Mouse (Mus musculus) E14TG2a.4 (cell line): ENCODE measurements at regions not wholly inside any gene's neighbourhood (a gene's known extent, or its start where the extent isn't known, plus 50 kb on each side); places are given as distances from the start of the nearest gene placed in this dataset.

ENCODE experiments used
- CTCF ChIP-seq: conservative IDR thresholded peaks from 2 replicates; pipeline ENCODE4 v1.5.1; 2014; ENCODE audit warnings: low read length
- POU5F1 ChIP-seq: IDR thresholded peaks from 2 replicates; pipeline ENCODE4 v1.6.1; 2014; ENCODE audit warnings: low read length, borderline replicate concordance

GRCm38 (mm10) chr3:9342167-9342566 lies 267.7 kb downstream of the Zfp704 start:
- TF ChIP-seq CTCF (no peak), POU5F1 (no peak)
